Mouse (Mus musculus): ENCODE data around the gene Myo1h.

- TF ChIP-seq CTCF (IDR thresholded peaks at IDR 0.05; ENCODE audit: control insufficient read depth, insufficient read depth, insufficient read length) (peak; percentile 13), CEBPB (IDR thresholded peaks at IDR 0.05; ENCODE audit: low read depth) (no peak), USF1 (IDR thresholded peaks at IDR 0.05; ENCODE audit: low read depth) (no peak), MAX (IDR thresholded peaks at IDR 0.05) (no peak), MYOG (IDR thresholded peaks at IDR 0.05; ENCODE audit: control insufficient read depth, extremely low read depth, insufficient read length) (no peak), MYOD1 (IDR thresholded peaks at IDR 0.05; ENCODE audit: control insufficient read depth, insufficient read length, low read depth) (no peak), FOSL1 (IDR thresholded peaks at IDR 0.05; ENCODE audit: insufficient read depth, low read length, poor library complexity, severe bottlenecking) (no peak)
Measured at GRCm38 (mm10) chr5:114370371-114370776, 81.4 kb downstream of the Myo1h start.

Measured in C2C12 (cell line).